Mouse (Mus musculus) leukemia stem cell, adult 10-12 weeks (primary cell): ENCODE data around the gene Cdc34b. TPM values are rescaled to one million over a fixed set of nuclear protein-coding genes. Genes with fewer than 3 reads are reported as not detected.

Experiments used
- polyA plus RNA-seq: library from polyadenylated mRNA; stranded (reverse); fragments of >175 nt; gene quantifications from 2 replicates; pipeline ENCODE4 v1.2.3, GENCODE M21; 2012; ENCODE audit warnings: low replicate concordance

Gene Cdc34b
- not detected in 2 replicates for polyA plus RNA-seq

DNA sequence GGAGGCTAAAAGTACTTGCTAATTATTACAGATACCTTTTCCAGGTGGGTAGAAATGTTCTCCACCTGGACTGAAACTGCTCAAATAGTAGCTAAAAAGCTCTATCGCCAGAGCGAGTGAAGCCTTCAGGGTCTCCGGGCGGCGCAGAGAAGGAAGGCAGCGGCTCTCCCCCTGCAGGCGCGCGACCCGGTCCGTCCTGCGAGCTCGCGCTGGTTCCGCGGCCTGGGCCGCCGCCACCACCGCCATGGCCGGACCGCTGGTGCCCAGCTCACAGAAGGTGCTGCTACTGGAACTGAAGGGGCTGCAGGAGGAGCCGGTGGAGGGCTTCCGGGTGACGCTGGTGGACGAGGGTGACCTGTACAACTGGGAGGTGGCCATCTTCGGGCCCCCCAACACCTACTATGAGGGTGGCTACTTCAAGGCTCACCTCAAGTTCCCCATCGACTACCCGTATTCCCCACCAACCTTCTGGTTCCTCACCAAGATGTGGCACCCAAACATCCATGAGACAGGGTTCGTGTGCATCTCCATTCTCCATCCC, at the start of gene Cdc34b:
Cdc34b (plus strand) TSS at position 51 of the 541 bp plus-strand sequence.

GRCm38 (mm10) chr11:94704472-94704871, 37.1 kb upstream of the Cdc34b start, which contains the start of gene Gm11541:
Gene Gm11541, minus strand, starts transcription at chr11:94704499.

DNA sequence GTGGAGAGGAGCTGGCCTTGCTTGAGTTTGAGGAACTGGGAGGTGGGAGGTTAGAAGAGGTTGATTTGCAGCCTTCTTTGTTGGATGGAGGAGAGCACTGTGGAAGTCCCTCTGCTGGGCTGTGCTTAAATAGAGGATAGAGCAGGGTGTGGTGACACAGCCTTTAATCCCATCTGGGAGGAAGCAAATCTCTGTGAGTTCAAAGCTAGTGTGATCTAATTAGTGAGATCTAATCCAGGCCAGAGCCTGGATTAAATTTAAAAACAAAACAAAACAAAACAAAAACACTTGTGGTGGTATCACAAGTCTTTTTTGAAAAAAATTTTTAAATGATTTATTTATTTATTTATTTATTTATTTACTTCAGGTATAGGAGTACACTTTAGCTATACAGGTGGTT, 41.0 kb downstream of the Cdc34b start, which contains the start of gene Tmem92:
Tmem92 (minus strand) TSS at position 101 of the 400 bp plus-strand sequence.

Other genes with a start within 250 kb of the Cdc34b start
- gene Epn3, start 241.8 kb upstream of the Cdc34b start, polyA plus RNA-seq: not detected in 2 replicates
- gene Mycbpap, start 220.0 kb upstream of the Cdc34b start, polyA plus RNA-seq: not detected in 2 replicates
- gene Rsad1, start 192.5 kb upstream of the Cdc34b start, polyA plus RNA-seq: 0.38 and 0.81 TPM in 2 replicates
- 0.27 TPM in 1 of 2 replicates, not detected in the other for gene Chad, start 176.7 kb upstream of the Cdc34b start, polyA plus RNA-seq
- gene Acsf2, start 139.9 kb upstream of the Cdc34b start, polyA plus RNA-seq: 52.4 and 61.1 TPM in 2 replicates
- gene Lrrc59, start 112.0 kb upstream of the Cdc34b start, polyA plus RNA-seq: 108 and 211 TPM in 2 replicates
- 24.1 and 26.9 TPM in 2 replicates for gene Mrpl27, start 88.0 kb upstream of the Cdc34b start, polyA plus RNA-seq
- 3.7 and 12.1 TPM in 2 replicates for gene Eme1, start 87.8 kb upstream of the Cdc34b start, polyA plus RNA-seq
- 11.8 and 17.3 TPM in 2 replicates for gene Xylt2, start 64.3 kb upstream of the Cdc34b start, polyA plus RNA-seq
- not detected in 2 replicates for gene Gm11541, start 37.3 kb upstream of the Cdc34b start, polyA plus RNA-seq
- not detected in 2 replicates for gene Tmem92, start 40.9 kb downstream of the Cdc34b start, polyA plus RNA-seq
- 2.9 and 4.8 TPM in 2 replicates for gene Col1a1, start 194.4 kb downstream of the Cdc34b start, polyA plus RNA-seq
- not detected in 2 replicates for gene Hils1, start 225.8 kb downstream of the Cdc34b start, polyA plus RNA-seq
- not detected in 2 replicates for gene Sgca, start 234.5 kb downstream of the Cdc34b start, polyA plus RNA-seq
- gene Ppp1r9b, start 249.3 kb downstream of the Cdc34b start, polyA plus RNA-seq: 486 and 536 TPM in 2 replicates